In genomic region chr10:7025028-7025427, GRCm38 (mm10) we compare ENCODE assay signal across 31 mouse cellular contexts. TPM values are rescaled to one million over a fixed set of nuclear protein-coding genes. Genes with fewer than 3 reads are reported as not detected.
"Had no signal": no experiment of that assay in that cellular context is flagged by ENCODE, and none has a peak within 500 bp of the region (broad histone marks: within the 10 kb centered on the region; RNA-seq: fewer than 3 reads in every experiment).

No protein-coding gene starts in this region.

- ATAC-seq: hindbrain, embryonic 16.5 days; hindbrain, postnatal 0 days; inflammation-experienced regulatory T-cells, adult 6 months; intestine, embryonic 15.5 days; intestine, embryonic 16.5 days; intestine, postnatal 0 days had no signal

- DNase-seq: heart, postnatal 10 days; heart, postnatal 14 days; heart, postnatal 36 days; heart, postnatal 4 days; kidney, adult 11 months; kidney, adult 18-20 months; kidney, adult 2 months; kidney, adult 8-10 months; kidney, adult 9 months; kidney, postnatal 10 days; kidney, postnatal 14 days; kidney, postnatal 25 days; kidney, postnatal 36 days; kidney, postnatal 4 days; layer of hippocampus, adult 9-11 months; layer of hippocampus, postnatal 36 days had no signal

- H3K27me3 ChIP-seq: heart, embryonic 12.5 days; heart, embryonic 13.5 days; heart, embryonic 15.5 days; hindbrain, embryonic 12.5 days; hindbrain, embryonic 13.5 days; hindbrain, embryonic 15.5 days; intestine, embryonic 15.5 days; kidney, embryonic 15.5 days had no signal

RNA-seq across cellular contexts. Expression of gene Ipcef1, which starts 27.2 kb away (rescaled TPM):
- polyA plus RNA-seq: heart, embryonic 14.5 days; intestine, embryonic 14.5 days had no signal
